ENCODE assay signal across 7 mouse cellular contexts in genomic region chr9:102717886-102718643, GRCm38 (mm10). TPM values are rescaled to one million over a fixed set of nuclear protein-coding genes. Genes with fewer than 3 reads are reported as not detected.
DNase-seq lines count a peak whose midpoint lies in the region; ATAC-seq and TF ChIP-seq lines count a peak whose summit lies in the region.

No protein-coding gene starts in this region.

- TF ChIP-seq POLR2A in bone marrow, adult 2 months (IDR thresholded peaks at IDR 0.05; ENCODE audit: borderline replicate concordance, control insufficient read depth, low read depth, low read length), result no peak
- TF ChIP-seq POLR2A in limb, embryonic 14.5 days (IDR thresholded peaks at IDR 0.05; ENCODE audit: borderline replicate concordance, extremely low read depth, insufficient read depth, insufficient read length), result 0 out of 2 replicates have a peak, but pooled peaks have one; percentile 2

- TF ChIP-seq EP300 in stomach, postnatal 0 days (optimal IDR thresholded peaks at IDR 0.05), result no peak

- DNase-seq in heart, embryonic 10.5 days (ENCODE audit: low spot score), result peak; percentile 92
- peak; percentile 86 for DNase-seq in limb, embryonic 14.5 days (ENCODE audit: low spot score)
- peak; percentile 82 for DNase-seq in stomach, postnatal 0 days (ENCODE audit: low spot score)

- no peaks in the 10 kb centered on the region for H3K4me1 ChIP-seq in bone marrow, adult 2 months (ENCODE audit: control insufficient read depth, insufficient read depth, low read length)
- peaks cover 72% of the 10 kb centered on the region for H3K4me1 ChIP-seq in embryonic facial prominence, embryonic 13.5 days
- peaks cover 74% of the 10 kb centered on the region for H3K4me1 ChIP-seq in heart, embryonic 10.5 days
- H3K4me1 ChIP-seq in kidney, embryonic 14.5 days (ENCODE audit: control insufficient read depth, insufficient read depth, low read length), result peaks cover 65% of the 10 kb centered on the region
- H3K4me1 ChIP-seq in limb, embryonic 14.5 days (ENCODE audit: control insufficient read depth, insufficient read depth, low read length), result peaks cover 68% of the 10 kb centered on the region
- peaks cover 54% of the 10 kb centered on the region for H3K4me1 ChIP-seq in midbrain, embryonic 15.5 days
- peaks cover 2% of the 10 kb centered on the region; the same call in 1 of the 2 replicates for H3K4me1 ChIP-seq in stomach, postnatal 0 days (replicated peaks; ENCODE audit: control insufficient read depth, insufficient read depth)

- no peak for TF ChIP-seq CTCF in bone marrow, adult 2 months (IDR thresholded peaks at IDR 0.05; ENCODE audit: control insufficient read depth, insufficient read depth, low read length)
- no peak for TF ChIP-seq CTCF in stomach, postnatal 0 days (IDR thresholded peaks at IDR 0.05; ENCODE audit: low read depth)

- peak overlapping the region; percentile 99 for H3K9ac ChIP-seq in embryonic facial prominence, embryonic 13.5 days
- H3K9ac ChIP-seq in kidney, embryonic 14.5 days (ENCODE audit: low read depth, low read length), result peak overlapping the region; percentile 91
- peak overlapping the region; percentile 99 for H3K9ac ChIP-seq in limb, embryonic 14.5 days (ENCODE audit: low read depth, low read length, severe bottlenecking)
- peak overlapping the region; percentile 99 for H3K9ac ChIP-seq in midbrain, embryonic 15.5 days
- H3K9ac ChIP-seq in stomach, postnatal 0 days (ENCODE audit: low read length), result peak overlapping the region; percentile 97

- peak overlapping the region; percentile 84 for H3K4me3 ChIP-seq in bone marrow, adult 2 months (replicated peaks; ENCODE audit: control insufficient read depth, low read depth, low read length)
- peak overlapping the region; percentile 91 for H3K4me3 ChIP-seq in embryonic facial prominence, embryonic 13.5 days
- H3K4me3 ChIP-seq in heart, embryonic 10.5 days, result peak overlapping the region; percentile 96
- peak overlapping the region; percentile 69 for H3K4me3 ChIP-seq in kidney, embryonic 14.5 days (ENCODE audit: low read length)
- peak overlapping the region; percentile 100 for H3K4me3 ChIP-seq in limb, embryonic 14.5 days (replicated peaks; ENCODE audit: low read length)
- peak overlapping the region; percentile 90 for H3K4me3 ChIP-seq in midbrain, embryonic 15.5 days
- H3K4me3 ChIP-seq in stomach, postnatal 0 days (ENCODE audit: low read depth, low read length), result peak overlapping the region; percentile 83

- under 1% methylated on average over 52 of the region's 52 CpGs for WGBS in bone marrow, adult 2 months
- WGBS in embryonic facial prominence, embryonic 13.5 days, result under 1% methylated on average over 52 of the region's 52 CpGs
- WGBS in heart, embryonic 10.5 days, result under 1% methylated on average over 52 of the region's 52 CpGs
- under 1% methylated on average over 52 of the region's 52 CpGs for WGBS in kidney, embryonic 14.5 days
- WGBS in limb, embryonic 14.5 days, result 1% methylated on average over 52 of the region's 52 CpGs
- WGBS in midbrain, embryonic 15.5 days, result under 1% methylated on average over 52 of the region's 52 CpGs
- under 1% methylated on average over 52 of the region's 52 CpGs for WGBS in stomach, postnatal 0 days

- peak; percentile 22; the same call in 1 of the 2 replicates for ATAC-seq in embryonic facial prominence, embryonic 13.5 days (ENCODE audit: insufficient number of reproducible peaks, insufficient read depth, low FRiP score, low TSS enrichment, low read depth)
- peak; percentile 41 for ATAC-seq in kidney, embryonic 14.5 days (ENCODE audit: low FRiP score, low TSS enrichment)
- ATAC-seq in limb, embryonic 14.5 days (ENCODE audit: low FRiP score, low read depth), result peak; percentile 51
- peak; percentile 56 for ATAC-seq in midbrain, embryonic 15.5 days (replicated peaks)
- peak; percentile 47 for ATAC-seq in stomach, postnatal 0 days (ENCODE audit: low FRiP score, low TSS enrichment)

- H3K4me2 ChIP-seq in embryonic facial prominence, embryonic 13.5 days, result peak overlapping the region; percentile 86
- peak overlapping the region; percentile 71 for H3K4me2 ChIP-seq in kidney, embryonic 14.5 days (replicated peaks; ENCODE audit: low read depth, low read length)
- H3K4me2 ChIP-seq in limb, embryonic 14.5 days (replicated peaks; ENCODE audit: low read depth, low read length, severe bottlenecking), result peak overlapping the region; percentile 92
- peak overlapping the region; percentile 85 for H3K4me2 ChIP-seq in midbrain, embryonic 15.5 days
- H3K4me2 ChIP-seq in stomach, postnatal 0 days (replicated peaks; ENCODE audit: low read depth), result peak overlapping the region; percentile 87

- peak overlapping the region; percentile 84 for H3K27ac ChIP-seq in bone marrow, adult 2 months (ENCODE audit: control insufficient read depth, insufficient read depth, low read depth, low read length, poor library complexity)
- H3K27ac ChIP-seq in embryonic facial prominence, embryonic 13.5 days, result peak overlapping the region; percentile 98
- peak overlapping the region; percentile 100 for H3K27ac ChIP-seq in heart, embryonic 10.5 days
- H3K27ac ChIP-seq in kidney, embryonic 14.5 days (ENCODE audit: low read depth, low read length), result peak overlapping the region; percentile 94
- peak overlapping the region; percentile 98 for H3K27ac ChIP-seq in limb, embryonic 14.5 days (replicated peaks; ENCODE audit: low read depth, low read length)
- peak overlapping the region; percentile 98 for H3K27ac ChIP-seq in midbrain, embryonic 15.5 days
- H3K27ac ChIP-seq in stomach, postnatal 0 days (replicated peaks), result peak overlapping the region; percentile 98

- no peaks in the 10 kb centered on the region for H3K27me3 ChIP-seq in embryonic facial prominence, embryonic 13.5 days
- no peaks in the 10 kb centered on the region for H3K27me3 ChIP-seq in heart, embryonic 10.5 days (ENCODE audit: insufficient read depth, poor library complexity, severe bottlenecking)
- no peaks in the 10 kb centered on the region for H3K27me3 ChIP-seq in kidney, embryonic 14.5 days (ENCODE audit: control insufficient read depth, insufficient read depth, low read length)
- no peaks in the 10 kb centered on the region for H3K27me3 ChIP-seq in limb, embryonic 14.5 days (ENCODE audit: control insufficient read depth, insufficient read depth, low read length)
- no peaks in the 10 kb centered on the region for H3K27me3 ChIP-seq in midbrain, embryonic 15.5 days (replicated peaks)
- no peaks in the 10 kb centered on the region for H3K27me3 ChIP-seq in stomach, postnatal 0 days (ENCODE audit: control insufficient read depth, insufficient read depth, low read length)

- H3K9me3 ChIP-seq in embryonic facial prominence, embryonic 13.5 days, result no peaks in the 10 kb centered on the region
- H3K9me3 ChIP-seq in heart, embryonic 10.5 days, result no peaks in the 10 kb centered on the region
- no peaks in the 10 kb centered on the region for H3K9me3 ChIP-seq in kidney, embryonic 14.5 days (ENCODE audit: control insufficient read depth, low read length)
- H3K9me3 ChIP-seq in limb, embryonic 14.5 days (ENCODE audit: control insufficient read depth, low read length), result no peaks in the 10 kb centered on the region
- no peaks in the 10 kb centered on the region for H3K9me3 ChIP-seq in midbrain, embryonic 15.5 days
- H3K9me3 ChIP-seq in stomach, postnatal 0 days (ENCODE audit: control insufficient read depth, low read length), result no peaks in the 10 kb centered on the region

- H3K36me3 ChIP-seq in embryonic facial prominence, embryonic 13.5 days, result peaks cover 33% of the 10 kb centered on the region
- H3K36me3 ChIP-seq in heart, embryonic 10.5 days, result peaks cover 33% of the 10 kb centered on the region
- H3K36me3 ChIP-seq in kidney, embryonic 14.5 days (ENCODE audit: control insufficient read depth, insufficient read depth, low read length), result peaks cover 33% of the 10 kb centered on the region
- peaks cover 34% of the 10 kb centered on the region for H3K36me3 ChIP-seq in limb, embryonic 14.5 days (ENCODE audit: control insufficient read depth, insufficient read depth, low read length)
- no peaks in the 10 kb centered on the region; the same call in 1 of the 2 replicates for H3K36me3 ChIP-seq in midbrain, embryonic 15.5 days (replicated peaks)
- H3K36me3 ChIP-seq in stomach, postnatal 0 days (ENCODE audit: control insufficient read depth, insufficient read depth, low read length), result peaks cover 17% of the 10 kb centered on the region

RNA-seq across cellular contexts. Expression of gene Amotl2, which starts 1.6 kb away (rescaled TPM):
- polyA plus RNA-seq in bone marrow, adult 2 months (2011; ENCODE audit: insufficient read depth, insufficient read length, low replicate concordance, missing spikeins), result 2.1 and 26.3 TPM in 2 replicates
- 54.0 and 55.8 TPM in 2 replicates for polyA plus RNA-seq in embryonic facial prominence, embryonic 13.5 days (2015; fragmentation: Nextera tagmentation; extraction: Ambion mirVana)
- 52.5 and 54.8 TPM in 2 replicates for polyA plus RNA-seq in heart, embryonic 10.5 days (2016; fragmentation: Nextera tagmentation; extraction: Ambion mirVana)
- polyA plus RNA-seq in kidney, embryonic 14.5 days (2014; fragmentation: Nextera tagmentation; extraction: Ambion mirVana), result 20.8 and 30.1 TPM in 2 replicates
- polyA plus RNA-seq in limb, embryonic 14.5 days (2012; rRNA removed), result 58.9 and 67.7 TPM in 2 replicates
- polyA plus RNA-seq in limb, embryonic 14.5 days (2014; fragmentation: Nextera tagmentation; extraction: Ambion mirVana), result 52.7 and 66.6 TPM in 2 replicates
- polyA plus RNA-seq in midbrain, embryonic 15.5 days (2015; fragmentation: Nextera tagmentation; extraction: Ambion mirVana), result 83.4 and 90.5 TPM in 2 replicates
- polyA plus RNA-seq in stomach, postnatal 0 days (2015; fragmentation: Nextera tagmentation; extraction: Ambion mirVana), result 18.6 and 22.7 TPM in 2 replicates

Comparison
In these comparisons a context has a peak if more than half of its experiments do, and no peak if none do; other contexts are left out.
1. Peak in every context shown above with its lines: DNase-seq, ATAC-seq, H3K4me3 ChIP-seq and H3K27ac ChIP-seq.